Mouse (Mus musculus) testis, adult 2 months (tissue): ENCODE measurements around the gene Hpd.

Source experiments
- CTCF ChIP-seq: fragments of 200-500 bp; IDR thresholded peaks from 2 replicates; pipeline ENCODE4 v1.5.1; 2012; ENCODE audit warnings: low read depth, mild to moderate bottlenecking, inconsistent platforms, low read length, moderate library complexity; ENCODE audit not compliant: control insufficient read depth, insufficient read depth, insufficient replicate concordance
- POLR2A ChIP-seq: fragments of 200-500 bp; IDR thresholded peaks from 2 replicates; pipeline ENCODE4 v1.6.1; 2012; ENCODE audit warnings: low read depth, mild to moderate bottlenecking, inconsistent platforms, low read length, moderate library complexity; ENCODE audit not compliant: control insufficient read depth

- TF ChIP-seq CTCF (no peak), POLR2A (no peak)
Measured at GRCm38 (mm10) chr5:123134186-123134874, 48.2 kb downstream of the Hpd start.
